Mouse (Mus musculus) heart, postnatal 0 days (tissue): ENCODE results near the gene Phf21a.

Source experiments
- CTCF ChIP-seq: IDR thresholded peaks from 2 replicates; pipeline ENCODE4 v1.5.1; 2016; ENCODE audit warnings: antibody characterized with exemption, control low read depth, low read depth
- EP300 ChIP-seq: IDR thresholded peaks from 2 replicates; pipeline ENCODE4 v1.6.1; 2016; ENCODE audit warnings: antibody characterized with exemption, low read depth

DNA sequence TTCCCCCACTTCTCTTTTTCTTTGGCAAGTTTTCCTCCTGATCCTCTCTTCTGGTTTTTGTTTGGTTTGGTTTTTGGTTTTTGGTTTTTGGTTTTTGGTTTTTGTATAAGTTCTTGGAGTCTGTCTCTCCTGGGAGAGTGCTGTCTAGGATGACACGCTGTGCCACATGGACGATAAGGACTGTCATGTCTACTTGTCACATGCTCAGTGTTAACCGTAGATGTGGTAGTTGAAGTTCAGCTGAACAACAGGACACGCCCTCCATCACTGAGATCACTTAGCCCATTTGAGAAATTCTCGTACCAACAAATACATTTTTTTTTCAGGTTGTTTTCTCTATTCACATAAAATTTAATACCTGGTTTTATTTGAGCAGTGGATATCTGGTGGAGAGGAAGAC, 224.3 kb downstream of the Phf21a start:
- TF ChIP-seq CTCF (no peak), EP300 (no peak)
